Mouse (Mus musculus): ENCODE measurements around the gene 1700056E22Rik.

- TF ChIP-seq CTCF (IDR thresholded peaks at IDR 0.05; ENCODE audit: borderline replicate concordance, extremely low read depth, insufficient read depth, insufficient read length) (no peak), POLR2A (IDR thresholded peaks at IDR 0.05; ENCODE audit: borderline replicate concordance, extremely low read depth, insufficient read depth, insufficient read length, poor library complexity, severe bottlenecking) (no peak)
These were observed 21.0 kb downstream of the 1700056E22Rik start, which contains the start of gene Dusp10 for GRCm38 (mm10) chr1:184013106-184013505.
